9 mouse cellular contexts compared by ENCODE assay signal in genomic region chr10:42327576-42327975, GRCm38 (mm10). TPM values are rescaled to one million over a fixed set of nuclear protein-coding genes. Genes with fewer than 3 reads are reported as not detected.
DNase-seq lines count a peak whose midpoint lies in the region; TF ChIP-seq lines count a peak whose summit lies in the region.
"Had no signal": no experiment of that assay in that cellular context is flagged by ENCODE, and none has a peak within 500 bp of the region (broad histone marks: within the 10 kb centered on the region; RNA-seq: fewer than 3 reads in every experiment).

No protein-coding gene starts in this region.

- peak; percentile 57 for TF ChIP-seq CTCF in gastrocnemius, adult 2 months (IDR thresholded peaks at IDR 0.05)
- TF ChIP-seq CTCF in lung, adult 2 months (IDR thresholded peaks at IDR 0.05; ENCODE audit: insufficient read depth, low read length) = peak; percentile 33; the same call in 1 of the 2 replicates

- no peaks in the 10 kb centered on the region for H3K4me1 ChIP-seq in lung, adult 2 months (ENCODE audit: control insufficient read depth, insufficient read depth, low read length)
- H3K4me1 ChIP-seq: lung, embryonic 15.5 days had no signal

- 67% methylated on average over 8 of the region's 8 CpGs for WGBS in lung, adult 2 months

- no peak for DNase-seq in gastrocnemius, adult 2 months
- no peak for DNase-seq in gastrocnemius, adult 8-10 months (ENCODE audit: low spot score in 2 of 2)
- DNase-seq in lung, adult 2 months = no peak
- DNase-seq in lung, adult 18-20 months = no peak
- peak; percentile 9 for DNase-seq in adrenal gland, postnatal 25 days
- DNase-seq in kidney, postnatal 4 days = peak; percentile 61 to 69
- DNase-seq in thymus, postnatal 36 days = no peak
- no peak for DNase-seq in T-cell, adult 2 months (ENCODE audit: low spot score)

- no peak overlapping the region for H3K27ac ChIP-seq in gastrocnemius, adult 2 months
- H3K27ac ChIP-seq: lung, embryonic 15.5 days had no signal

- no peak overlapping the region for H3K4me3 ChIP-seq in gastrocnemius, adult 2 months
- H3K4me3 ChIP-seq in lung, adult 2 months (replicated peaks; ENCODE audit: extremely low read depth, low read depth, low read length) = no peak overlapping the region
- H3K4me3 ChIP-seq: lung, embryonic 15.5 days had no signal

- no peak for TF ChIP-seq POLR2A in lung, adult 2 months (IDR thresholded peaks at IDR 0.05; ENCODE audit: borderline replicate concordance, extremely low read depth, low read depth, low read length)

- intact Hi-C loops in gastrocnemius, adult 2 months (cut with DNase I) = loop anchor here (5.0 kb wide), 1 partner anchor 310 kb away; no protein-coding TSS in a partner anchor

RNA-seq across cellular contexts. Expression of gene Foxo3, which starts 51.0 kb away (rescaled TPM):
- 10 to 100 TPM; 25.7 to 40.5 TPM for total RNA-seq in gastrocnemius, adult 2 months (2021)
- total RNA-seq in gastrocnemius, adult 8-10 months (2022) = 10 to 100 TPM; 21.6 to 35.2 (median 25.8) TPM
- 49.3 and 79.9 TPM in 2 replicates for polyA plus RNA-seq in lung, adult 2 months (2012; rRNA removed)
- 56.1 and 56.7 TPM in 2 replicates for total RNA-seq in adrenal gland, postnatal 25 days (2021)

Comparison
In these comparisons a context has a peak if more than half of its experiments do, and no peak if none do; other contexts are left out.
1. DNase-seq: peak in adrenal gland, postnatal 25 days (single experiment) and kidney, postnatal 4 days (2 of 2); none in gastrocnemius, adult 2 months (single experiment), gastrocnemius, adult 8-10 months (0 of 2), lung, adult 2 months (single experiment), lung, adult 18-20 months (0 of 2), thymus, postnatal 36 days (0 of 2) and T-cell, adult 2 months (single experiment).